ENCODE assay signal across 29 mouse cellular contexts in genomic region chr6:48863488-48863887, GRCm38 (mm10). TPM values are rescaled to one million over a fixed set of nuclear protein-coding genes. Genes with fewer than 3 reads are reported as not detected.
DNase-seq lines count a peak whose midpoint lies in the region; ATAC-seq lines count a peak whose summit lies in the region.
"Had no signal": no experiment of that assay in that cellular context is flagged by ENCODE, and none has a peak within 500 bp of the region (broad histone marks: within the 10 kb centered on the region; RNA-seq: fewer than 3 reads in every experiment).

No protein-coding gene starts in this region.

- peak; percentile 40 for DNase-seq in intestine, embryonic 14.5 days (ENCODE audit: low spot score)
- peak; percentile 12 for DNase-seq in liver, embryonic 11.5 days (ENCODE audit: low spot score)
- DNase-seq in testis, postnatal 10 days (ENCODE audit: low spot score): peak; percentile 23
- DNase-seq in testis, postnatal 14 days (ENCODE audit: low spot score): no peak
- no peak for DNase-seq in cerebellum, adult 18-20 months
- DNase-seq: adrenal gland, postnatal 14 days; cerebellum, adult 11 months; cerebellum, adult 9-11 months; gastrocnemius, postnatal 25 days; heart, postnatal 14 days; right cerebral cortex, adult 18-20 months had no signal

- H3K4me2 ChIP-seq in intestine, embryonic 14.5 days (ENCODE audit: low read length): no peak overlapping the region
- H3K4me2 ChIP-seq in intestine, embryonic 15.5 days (replicated peaks): no peak overlapping the region
- no peak overlapping the region for H3K4me2 ChIP-seq in liver, embryonic 11.5 days
- H3K4me2 ChIP-seq in liver, embryonic 12.5 days: no peak overlapping the region
- H3K4me2 ChIP-seq: embryonic facial prominence, embryonic 13.5 days; forebrain, embryonic 15.5 days; hindbrain, embryonic 15.5 days; limb, embryonic 15.5 days; liver, embryonic 15.5 days; neural tube, embryonic 12.5 days had no signal

- no peak overlapping the region for H3K27ac ChIP-seq in intestine, embryonic 14.5 days (ENCODE audit: low read depth)
- H3K27ac ChIP-seq in intestine, embryonic 15.5 days: no peak overlapping the region
- H3K27ac ChIP-seq in liver, embryonic 11.5 days (ENCODE audit: low read depth, low read length): no peak overlapping the region
- H3K27ac ChIP-seq in liver, embryonic 12.5 days: no peak overlapping the region
- H3K27ac ChIP-seq: embryonic facial prominence, embryonic 13.5 days; forebrain, embryonic 10.5 days; forebrain, embryonic 15.5 days; hindbrain, embryonic 10.5 days; hindbrain, embryonic 15.5 days; limb, embryonic 10.5 days; limb, embryonic 15.5 days; liver, embryonic 15.5 days; midbrain, embryonic 10.5 days; neural tube, embryonic 12.5 days; stomach, postnatal 0 days had no signal

- no peaks in the 10 kb centered on the region for H3K27me3 ChIP-seq in intestine, embryonic 14.5 days (replicated peaks; ENCODE audit: control insufficient read depth, insufficient read depth, low read length)
- no peaks in the 10 kb centered on the region for H3K27me3 ChIP-seq in intestine, embryonic 15.5 days (replicated peaks)
- H3K27me3 ChIP-seq in liver, embryonic 11.5 days (replicated peaks; ENCODE audit: control insufficient read depth, insufficient read depth, low read length): no peaks in the 10 kb centered on the region
- no peaks in the 10 kb centered on the region for H3K27me3 ChIP-seq in liver, embryonic 12.5 days (replicated peaks)
- H3K27me3 ChIP-seq: embryonic facial prominence, embryonic 13.5 days; hindbrain, embryonic 15.5 days; limb, embryonic 15.5 days; liver, embryonic 15.5 days; neural tube, embryonic 12.5 days; Patski had no signal

- H3K9ac ChIP-seq in intestine, embryonic 14.5 days (ENCODE audit: low read length): no peak overlapping the region
- no peak overlapping the region for H3K9ac ChIP-seq in intestine, embryonic 15.5 days
- no peak overlapping the region for H3K9ac ChIP-seq in liver, embryonic 11.5 days (ENCODE audit: low read depth, low read length)
- H3K9ac ChIP-seq in liver, embryonic 12.5 days: no peak overlapping the region
- H3K9ac ChIP-seq: embryonic facial prominence, embryonic 13.5 days; forebrain, embryonic 15.5 days; hindbrain, embryonic 15.5 days; limb, embryonic 15.5 days; liver, embryonic 15.5 days; neural tube, embryonic 12.5 days had no signal

- H3K4me1 ChIP-seq in intestine, embryonic 14.5 days (replicated peaks; ENCODE audit: control insufficient read depth, insufficient read depth, low read length): peaks cover 16% of the 10 kb centered on the region
- 0 out of 2 replicates have a peak, but pooled peaks cover 11% of the 10 kb centered on the region for H3K4me1 ChIP-seq in intestine, embryonic 15.5 days (replicated peaks)
- H3K4me1 ChIP-seq in liver, embryonic 11.5 days (replicated peaks; ENCODE audit: control insufficient read depth, insufficient read depth, low read length): no peaks in the 10 kb centered on the region
- H3K4me1 ChIP-seq in liver, embryonic 12.5 days: no peaks in the 10 kb centered on the region
- H3K4me1 ChIP-seq: liver, embryonic 15.5 days; neural tube, embryonic 12.5 days had no signal

- ATAC-seq in intestine, embryonic 14.5 days (replicated peaks; ENCODE audit: low FRiP score, low TSS enrichment, low read depth): no peak
- no peak for ATAC-seq in intestine, embryonic 15.5 days
- no peak for ATAC-seq in liver, embryonic 11.5 days (replicated peaks; ENCODE audit: low FRiP score)
- ATAC-seq in liver, embryonic 12.5 days: no peak
- ATAC-seq: forebrain, embryonic 15.5 days; inflammation-experienced regulatory T-cells, adult 6 months; Patski had no signal

- H3K36me3 ChIP-seq in intestine, embryonic 14.5 days (ENCODE audit: control insufficient read depth, insufficient read depth, low read length): no peaks in the 10 kb centered on the region
- no peaks in the 10 kb centered on the region for H3K36me3 ChIP-seq in intestine, embryonic 15.5 days
- H3K36me3 ChIP-seq in liver, embryonic 11.5 days (ENCODE audit: control insufficient read depth, insufficient read depth, low read length): no peaks in the 10 kb centered on the region
- no peaks in the 10 kb centered on the region for H3K36me3 ChIP-seq in liver, embryonic 12.5 days
- H3K36me3 ChIP-seq: embryonic facial prominence, embryonic 13.5 days; forebrain, embryonic 10.5 days; forebrain, embryonic 15.5 days; hindbrain, embryonic 10.5 days; hindbrain, embryonic 15.5 days; limb, embryonic 10.5 days; limb, embryonic 15.5 days; liver, embryonic 15.5 days; midbrain, embryonic 10.5 days; neural tube, embryonic 12.5 days had no signal

- no peaks in the 10 kb centered on the region for H3K9me3 ChIP-seq in intestine, embryonic 14.5 days (ENCODE audit: control insufficient read depth, low read length)
- no peaks in the 10 kb centered on the region for H3K9me3 ChIP-seq in intestine, embryonic 15.5 days
- no peaks in the 10 kb centered on the region for H3K9me3 ChIP-seq in liver, embryonic 11.5 days (ENCODE audit: control insufficient read depth, low read length)
- no peaks in the 10 kb centered on the region for H3K9me3 ChIP-seq in liver, embryonic 12.5 days (replicated peaks)
- H3K9me3 ChIP-seq: embryonic facial prominence, embryonic 13.5 days; forebrain, embryonic 10.5 days; forebrain, embryonic 15.5 days; hindbrain, embryonic 10.5 days; hindbrain, embryonic 15.5 days; limb, embryonic 10.5 days; limb, embryonic 15.5 days; liver, embryonic 15.5 days; midbrain, embryonic 10.5 days; neural tube, embryonic 12.5 days had no signal

- no peak overlapping the region for H3K4me3 ChIP-seq in intestine, embryonic 14.5 days (ENCODE audit: low read depth, low read length)
- H3K4me3 ChIP-seq in intestine, embryonic 15.5 days (replicated peaks): no peak overlapping the region
- H3K4me3 ChIP-seq in liver, embryonic 11.5 days (ENCODE audit: low read depth, low read length): no peak overlapping the region
- H3K4me3 ChIP-seq in liver, embryonic 12.5 days: no peak overlapping the region
- H3K4me3 ChIP-seq: embryonic facial prominence, embryonic 13.5 days; forebrain, embryonic 10.5 days; forebrain, embryonic 15.5 days; hindbrain, embryonic 10.5 days; hindbrain, embryonic 15.5 days; limb, embryonic 10.5 days; limb, embryonic 15.5 days; liver, embryonic 15.5 days; midbrain, embryonic 10.5 days; myocyte; neural tube, embryonic 12.5 days had no signal

- 74% methylated on average over 7 of the region's 7 CpGs for WGBS in intestine, embryonic 14.5 days
- 75% methylated on average over 7 of the region's 7 CpGs for WGBS in intestine, embryonic 15.5 days
- 88% methylated on average over 7 of the region's 7 CpGs for WGBS in liver, embryonic 11.5 days
- WGBS in liver, embryonic 12.5 days (ENCODE audit: insufficient replicate concordance): 75% methylated on average over 7 of the region's 7 CpGs

RNA-seq across cellular contexts. Expression of gene Aoc1, which starts 9.2 kb away (rescaled TPM):
- 2.5 and 2.8 TPM in 2 replicates for polyA plus RNA-seq in intestine, embryonic 14.5 days (2014; fragmentation: Nextera tagmentation; extraction: Ambion mirVana)
- 21.4 and 28.0 TPM in 2 replicates for polyA plus RNA-seq in intestine, embryonic 15.5 days (2015; fragmentation: Nextera tagmentation; extraction: Ambion mirVana)
- not detected in 2 replicates for polyA plus RNA-seq in liver, embryonic 11.5 days (2014; fragmentation: Nextera tagmentation; extraction: Ambion mirVana)
- polyA plus RNA-seq in liver, embryonic 12.5 days (2016; fragmentation: Nextera tagmentation; extraction: Ambion mirVana): not detected in 2 replicates
- polyA plus RNA-seq: embryonic facial prominence, embryonic 13.5 days; forebrain, embryonic 15.5 days; heart, embryonic 14.5 days; hindbrain, embryonic 10.5 days; hindbrain, embryonic 15.5 days; inflammation-experienced regulatory T-cells, adult 6 months; limb, embryonic 10.5 days; limb, embryonic 15.5 days; liver, embryonic 15.5 days; lung, embryonic 16.5 days; midbrain, embryonic 10.5 days; myocyte; stomach, postnatal 0 days had no signal

RNA-seq across cellular contexts. Expression of gene Tmem176b, which starts 22.2 kb away (rescaled TPM):
- 373 and 390 TPM in 2 replicates for polyA plus RNA-seq in intestine, embryonic 14.5 days (2014; fragmentation: Nextera tagmentation; extraction: Ambion mirVana)
- 341 and 366 TPM in 2 replicates for polyA plus RNA-seq in intestine, embryonic 15.5 days (2015; fragmentation: Nextera tagmentation; extraction: Ambion mirVana)
- polyA plus RNA-seq in liver, embryonic 11.5 days (2014; fragmentation: Nextera tagmentation; extraction: Ambion mirVana): 105 and 118 TPM in 2 replicates
- 92.9 and 93.2 TPM in 2 replicates for polyA plus RNA-seq in liver, embryonic 12.5 days (2016; fragmentation: Nextera tagmentation; extraction: Ambion mirVana)

RNA-seq across cellular contexts. Expression of gene Tmem176a, which starts 22.8 kb away (rescaled TPM):
- polyA plus RNA-seq in intestine, embryonic 14.5 days (2014; fragmentation: Nextera tagmentation; extraction: Ambion mirVana): 171 and 182 TPM in 2 replicates
- 140 and 159 TPM in 2 replicates for polyA plus RNA-seq in intestine, embryonic 15.5 days (2015; fragmentation: Nextera tagmentation; extraction: Ambion mirVana)
- polyA plus RNA-seq in liver, embryonic 11.5 days (2014; fragmentation: Nextera tagmentation; extraction: Ambion mirVana): 56.6 and 66.1 TPM in 2 replicates
- polyA plus RNA-seq in liver, embryonic 12.5 days (2016; fragmentation: Nextera tagmentation; extraction: Ambion mirVana): 48.3 and 53.2 TPM in 2 replicates

Comparison
In these comparisons a context has a peak if more than half of its experiments do, and no peak if none do; other contexts are left out.
1. DNase-seq: peak in intestine, embryonic 14.5 days (single experiment), liver, embryonic 11.5 days (single experiment) and testis, postnatal 10 days (single experiment); none in testis, postnatal 14 days (single experiment) and cerebellum, adult 18-20 months (0 of 2).